Mouse (Mus musculus) myocyte (in vitro differentiated cells): ENCODE data around the gene Acaa1b.

ENCODE experiments used
- E2F4 ChIP-seq: IDR thresholded peaks from one replicate; pipeline ENCODE4 v1.6.1; 2011; ENCODE audit warnings: mild to moderate bottlenecking, control low read depth, moderate library complexity; ENCODE audit not compliant: insufficient read depth
- MYOD1 ChIP-seq, 3 experiments: IDR thresholded peaks; one replicate each; pipeline ENCODE4 v1.6.1; 2011; ENCODE audit warnings: control low read depth in 2 of 3, low read depth in 2 of 3, mild to moderate bottlenecking in 2 of 3, moderate library complexity in 1 of 3; ENCODE audit not compliant: insufficient read length in 2 of 3, control insufficient read depth in 1 of 3
- POLR2A ChIP-seq: IDR thresholded peaks from one replicate; pipeline ENCODE4 v1.6.1; 2011; ENCODE audit warnings: low read depth, mild to moderate bottlenecking, control low read depth, moderate library complexity; ENCODE audit not compliant: insufficient read length
- POLR2AphosphoS2 ChIP-seq: IDR thresholded peaks from one replicate; pipeline ENCODE4 v1.6.1; 2011; ENCODE audit warnings: low read depth, control low read depth; ENCODE audit not compliant: insufficient read length
- USF1 ChIP-seq: IDR thresholded peaks from one replicate; pipeline ENCODE4 v1.6.1; 2011; ENCODE audit warnings: low read depth, mild to moderate bottlenecking, control low read depth, moderate library complexity

- TF ChIP-seq USF1 (no peak), POLR2A (no peak), MYOD1 (IDR thresholded peaks at IDR 0.05; ENCODE audit: control insufficient read depth in 1 of 3, insufficient read length in 2 of 3, low read depth in 2 of 3) (no peak), POLR2AphosphoS2 (no peak), E2F4 (no peak)
Observed at GRCm38 (mm10) chr9:119155826-119156225, 1.1 kb downstream of the Acaa1b start.
